Mouse (Mus musculus) heart, adult 2 months (tissue): ENCODE data around the gene Lars2.

Experiments used
- CTCF ChIP-seq: fragments of 200-600 bp; IDR thresholded peaks from 2 replicates; pipeline ENCODE4 v1.8.1; 2022; ENCODE audit warnings: antibody characterized with exemption, mild to moderate bottlenecking, moderate library complexity
- POLR2A ChIP-seq: fragments of 200-500 bp; IDR thresholded peaks from 2 replicates; pipeline ENCODE4 v1.6.1; 2011; ENCODE audit warnings: mild to moderate bottlenecking, low read depth, low read length, control low read depth; ENCODE audit not compliant: insufficient read depth

DNA sequence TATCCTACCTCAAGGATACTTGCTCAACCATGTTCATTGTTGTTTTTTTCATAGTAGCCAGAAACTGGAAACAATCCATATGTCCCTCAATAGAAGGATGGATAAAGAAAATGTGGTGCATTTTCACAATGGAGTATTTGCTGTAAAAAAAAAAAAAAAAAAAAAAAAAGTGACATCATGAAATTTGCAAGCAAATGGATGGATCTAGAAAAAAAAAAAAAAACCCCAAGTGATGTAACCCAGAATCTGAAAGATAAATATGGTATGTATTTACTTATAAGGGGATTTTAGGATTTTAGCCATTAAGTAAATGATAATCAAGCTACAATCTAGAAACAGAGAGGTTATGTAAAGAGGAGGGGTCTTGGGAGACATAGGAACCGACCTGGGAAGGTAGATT, 1.4 kb upstream of the Lars2 start:
- no peak for TF ChIP-seq POLR2A
- TF ChIP-seq CTCF: no peak
